Mouse (Mus musculus): ENCODE data around the gene Itpr2. TPM values are rescaled to one million over a fixed set of nuclear protein-coding genes. Genes with fewer than 3 reads are reported as not detected.

Gene Itpr2
- polyA plus RNA-seq, 1 experiment from 2014 or later: 7.5 TPM

- H3K9me3 ChIP-seq (replicated peaks; ENCODE audit: control insufficient read depth, low read length): no peaks in the 10 kb centered on the region
- peak; percentile 87 for ATAC-seq (ENCODE audit: low read depth)
- H3K27ac ChIP-seq (ENCODE audit: low read length): 0 out of 2 replicates have a peak overlapping the region, but pooled peaks have one; percentile 1
- peaks cover 16% of the 10 kb centered on the region for H3K4me1 ChIP-seq (ENCODE audit: control insufficient read depth, low read depth, low read length)
- H3K4me2 ChIP-seq (ENCODE audit: low read depth, low read length): peak overlapping the region; percentile 22; the same call in 1 of the 2 replicates
- H3K4me3 ChIP-seq (ENCODE audit: low read depth, low read length): no peak overlapping the region
- no peaks in the 10 kb centered on the region for H3K27me3 ChIP-seq (ENCODE audit: control insufficient read depth, insufficient read depth, low read depth, low read length)
- no peaks in the 10 kb centered on the region for H3K36me3 ChIP-seq (ENCODE audit: control insufficient read depth, insufficient read depth)
- H3K9ac ChIP-seq (ENCODE audit: low read depth, low read length): no peak overlapping the region
- 46% methylated on average over 1 of the region's 1 CpGs for WGBS (ENCODE audit: insufficient replicate concordance)
Observed at GRCm38 (mm10) chr6:146247906-146248305, 254.1 kb downstream of the Itpr2 start.

GRCm38 (mm10) chr6:146246368-146246767 lies 255.7 kb downstream of the Itpr2 start:
- Histone ChIP-seq H3K27ac (ENCODE audit: low read length) (no peak overlapping the region), H3K4me2 (ENCODE audit: low read depth, low read length) (no peak overlapping the region), H3K9me3 (replicated peaks; ENCODE audit: control insufficient read depth, low read length) (no peaks in the 10 kb centered on the region), H3K4me3 (ENCODE audit: low read depth, low read length) (no peak overlapping the region), H3K27me3 (ENCODE audit: control insufficient read depth, insufficient read depth, low read depth, low read length) (no peaks in the 10 kb centered on the region), H3K36me3 (ENCODE audit: control insufficient read depth, insufficient read depth) (no peaks in the 10 kb centered on the region), H3K9ac (ENCODE audit: low read depth, low read length) (no peak overlapping the region), H3K4me1 (ENCODE audit: control insufficient read depth, low read depth, low read length) (peaks cover 16% of the 10 kb centered on the region)
- no peak for ATAC-seq (ENCODE audit: low read depth)
- WGBS (ENCODE audit: insufficient replicate concordance): 77% methylated on average over 6 of the region's 6 CpGs

- ATAC-seq (ENCODE audit: low read depth): no peak
- WGBS (ENCODE audit: insufficient replicate concordance): 73% methylated on average over 9 of the region's 9 CpGs
- no peak overlapping the region for H3K4me2 ChIP-seq (ENCODE audit: low read depth, low read length)
- no peak overlapping the region for H3K4me3 ChIP-seq (ENCODE audit: low read depth, low read length)
- no peak overlapping the region for H3K9ac ChIP-seq (ENCODE audit: low read depth, low read length)
- H3K27ac ChIP-seq (ENCODE audit: low read length): no peak overlapping the region
- no peaks in the 10 kb centered on the region for H3K27me3 ChIP-seq (ENCODE audit: control insufficient read depth, insufficient read depth, low read depth, low read length)
- no peaks in the 10 kb centered on the region for H3K36me3 ChIP-seq (ENCODE audit: control insufficient read depth, insufficient read depth)
- no peaks in the 10 kb centered on the region for H3K9me3 ChIP-seq (replicated peaks; ENCODE audit: control insufficient read depth, low read length)
- peaks cover 16% of the 10 kb centered on the region for H3K4me1 ChIP-seq (ENCODE audit: control insufficient read depth, low read depth, low read length)
Observed at GRCm38 (mm10) chr6:146245888-146246287, 256.1 kb downstream of the Itpr2 start.

- H3K36me3 ChIP-seq (ENCODE audit: control insufficient read depth, insufficient read depth): no peaks in the 10 kb centered on the region
- no peak for ATAC-seq (ENCODE audit: low read depth)
Observed at GRCm38 (mm10) chr6:146243068-146243467, 259.0 kb downstream of the Itpr2 start.

GRCm38 (mm10) chr6:146241336-146241735 lies 260.7 kb downstream of the Itpr2 start:
- no peaks in the 10 kb centered on the region for H3K36me3 ChIP-seq (ENCODE audit: control insufficient read depth, insufficient read depth)
- ATAC-seq (ENCODE audit: low read depth): no peak
- H3K27ac ChIP-seq (ENCODE audit: low read length): no peak overlapping the region
- WGBS (ENCODE audit: insufficient replicate concordance): 81% methylated on average over 3 of the region's 3 CpGs
- H3K4me1 ChIP-seq (ENCODE audit: control insufficient read depth, low read depth, low read length): no peaks in the 10 kb centered on the region
- H3K9me3 ChIP-seq (replicated peaks; ENCODE audit: control insufficient read depth, low read length): no peaks in the 10 kb centered on the region
- H3K4me2 ChIP-seq (ENCODE audit: low read depth, low read length): no peak overlapping the region
- H3K9ac ChIP-seq (ENCODE audit: low read depth, low read length): no peak overlapping the region
- no peak overlapping the region for H3K4me3 ChIP-seq (ENCODE audit: low read depth, low read length)
- H3K27me3 ChIP-seq (ENCODE audit: control insufficient read depth, insufficient read depth, low read depth, low read length): no peaks in the 10 kb centered on the region

More at GRCm38 (mm10) chr6:146243068-146243467, 259.0 kb downstream of the Itpr2 start:
- Histone ChIP-seq H3K27ac (ENCODE audit: low read length) (no peak overlapping the region), H3K4me2 (ENCODE audit: low read depth, low read length) (no peak overlapping the region), H3K27me3 (ENCODE audit: control insufficient read depth, insufficient read depth, low read depth, low read length) (no peaks in the 10 kb centered on the region), H3K9me3 (replicated peaks; ENCODE audit: control insufficient read depth, low read length) (no peaks in the 10 kb centered on the region), H3K9ac (ENCODE audit: low read depth, low read length) (no peak overlapping the region), H3K4me3 (ENCODE audit: low read depth, low read length) (no peak overlapping the region), H3K4me1 (ENCODE audit: control insufficient read depth, low read depth, low read length) (peaks cover 8% of the 10 kb centered on the region)
- WGBS (ENCODE audit: insufficient replicate concordance): 68% methylated on average over 5 of the region's 5 CpGs

- H3K27ac ChIP-seq (ENCODE audit: low read length): no peak overlapping the region
- H3K4me2 ChIP-seq (ENCODE audit: low read depth, low read length): no peak overlapping the region
- H3K4me1 ChIP-seq (ENCODE audit: control insufficient read depth, low read depth, low read length): peaks cover 11% of the 10 kb centered on the region
- no peak overlapping the region for H3K9ac ChIP-seq (ENCODE audit: low read depth, low read length)
- no peak for ATAC-seq (ENCODE audit: low read depth)
- 86% methylated on average over 3 of the region's 3 CpGs for WGBS (ENCODE audit: insufficient replicate concordance)
- no peaks in the 10 kb centered on the region for H3K36me3 ChIP-seq (ENCODE audit: control insufficient read depth, insufficient read depth)
- no peaks in the 10 kb centered on the region for H3K9me3 ChIP-seq (replicated peaks; ENCODE audit: control insufficient read depth, low read length)
- H3K4me3 ChIP-seq (ENCODE audit: low read depth, low read length): no peak overlapping the region
- H3K27me3 ChIP-seq (ENCODE audit: control insufficient read depth, insufficient read depth, low read depth, low read length): no peaks in the 10 kb centered on the region
Observed at GRCm38 (mm10) chr6:146235165-146235564, 266.9 kb downstream of the Itpr2 start.

- WGBS (ENCODE audit: insufficient replicate concordance): 88% methylated on average over 1 of the region's 1 CpGs
- H3K9me3 ChIP-seq (replicated peaks; ENCODE audit: control insufficient read depth, low read length): no peaks in the 10 kb centered on the region
- no peaks in the 10 kb centered on the region for H3K27me3 ChIP-seq (ENCODE audit: control insufficient read depth, insufficient read depth, low read depth, low read length)
- no peak overlapping the region for H3K27ac ChIP-seq (ENCODE audit: low read length)
- H3K4me2 ChIP-seq (ENCODE audit: low read depth, low read length): no peak overlapping the region
- no peaks in the 10 kb centered on the region for H3K36me3 ChIP-seq (ENCODE audit: control insufficient read depth, insufficient read depth)
- H3K4me1 ChIP-seq (ENCODE audit: control insufficient read depth, low read depth, low read length): peaks cover 18% of the 10 kb centered on the region
- ATAC-seq (ENCODE audit: low read depth): no peak
- H3K4me3 ChIP-seq (ENCODE audit: low read depth, low read length): no peak overlapping the region
- H3K9ac ChIP-seq (ENCODE audit: low read depth, low read length): no peak overlapping the region
Observed at GRCm38 (mm10) chr6:146234417-146234816, 267.6 kb downstream of the Itpr2 start.

- H3K4me2 ChIP-seq (ENCODE audit: low read depth, low read length): peak overlapping the region; percentile 61
- H3K4me3 ChIP-seq (ENCODE audit: low read depth, low read length): no peak overlapping the region
- no peaks in the 10 kb centered on the region for H3K27me3 ChIP-seq (ENCODE audit: control insufficient read depth, insufficient read depth, low read depth, low read length)
- peaks cover 34% of the 10 kb centered on the region for H3K4me1 ChIP-seq (ENCODE audit: control insufficient read depth, low read depth, low read length)
- peak; percentile 75 for ATAC-seq (ENCODE audit: low read depth)
- H3K36me3 ChIP-seq (ENCODE audit: control insufficient read depth, insufficient read depth): peaks cover 3% of the 10 kb centered on the region; the same call in 1 of the 2 replicates
- H3K9ac ChIP-seq (ENCODE audit: low read depth, low read length): no peak overlapping the region
- no peaks in the 10 kb centered on the region for H3K9me3 ChIP-seq (replicated peaks; ENCODE audit: control insufficient read depth, low read length)
- peak overlapping the region; percentile 60 for H3K27ac ChIP-seq (ENCODE audit: low read length)
- 49% methylated on average over 6 of the region's 6 CpGs for WGBS (ENCODE audit: insufficient replicate concordance)
Observed at GRCm38 (mm10) chr6:146230903-146231302, 271.1 kb downstream of the Itpr2 start.

- Histone ChIP-seq H3K4me1 (ENCODE audit: control insufficient read depth, low read depth, low read length) (peaks cover 34% of the 10 kb centered on the region), H3K27me3 (ENCODE audit: control insufficient read depth, insufficient read depth, low read depth, low read length) (no peaks in the 10 kb centered on the region), H3K4me2 (ENCODE audit: low read depth, low read length) (peak overlapping the region; percentile 61), H3K27ac (ENCODE audit: low read length) (peak overlapping the region; percentile 52), H3K4me3 (ENCODE audit: low read depth, low read length) (peak overlapping the region; percentile 39), H3K36me3 (ENCODE audit: control insufficient read depth, insufficient read depth) (peaks cover 3% of the 10 kb centered on the region; the same call in 1 of the 2 replicates), H3K9me3 (replicated peaks; ENCODE audit: control insufficient read depth, low read length) (no peaks in the 10 kb centered on the region), H3K9ac (ENCODE audit: low read depth, low read length) (peak overlapping the region; percentile 32)
- 27% methylated on average over 9 of the region's 9 CpGs for WGBS (ENCODE audit: insufficient replicate concordance)
- peak; percentile 90 for ATAC-seq (ENCODE audit: low read depth)
Observed at GRCm38 (mm10) chr6:146230373-146230788, 271.6 kb downstream of the Itpr2 start.
